Mouse (Mus musculus): ENCODE measurements at regions not wholly inside any gene's neighbourhood (a gene's known extent, or its start where the extent isn't known, plus 50 kb on each side); places are given as distances from the start of the nearest gene placed in this dataset.

DNA sequence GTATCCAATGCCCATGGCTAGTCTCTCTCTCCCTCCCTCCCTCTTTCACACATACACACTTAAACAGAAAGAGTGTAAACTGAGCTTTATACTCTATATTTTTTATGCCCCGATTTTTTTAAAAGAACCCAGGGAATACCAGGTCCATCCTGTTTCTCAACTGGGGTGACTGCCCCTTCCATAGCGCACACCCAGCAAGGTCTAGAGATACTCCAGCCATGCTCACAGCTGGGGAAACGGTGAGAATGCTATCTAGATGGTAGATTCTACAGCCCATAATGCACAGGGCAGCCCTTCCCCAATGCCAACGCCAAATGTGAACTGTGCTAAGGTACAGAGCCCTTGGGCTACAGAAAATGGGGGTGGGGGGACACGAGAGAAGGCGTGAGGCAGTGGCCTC lies 51.2 kb upstream of the Tln2 start:
- H3K4me2 ChIP-seq (ENCODE audit: low read length) = no peak overlapping the region
- no peak overlapping the region for H3K9ac ChIP-seq (ENCODE audit: low read length)
- ATAC-seq (ENCODE audit: insufficient number of reproducible peaks, insufficient read depth, low FRiP score, low read depth) = no peak
- WGBS = 91% methylated on average over 6 of the region's 6 CpGs
- H3K27me3 ChIP-seq (ENCODE audit: control insufficient read depth, insufficient read depth, low read length) = no peaks in the 10 kb centered on the region
- H3K4me1 ChIP-seq (ENCODE audit: control insufficient read depth in 2 of 2, insufficient read depth in 2 of 2, low read length in 2 of 2) = peaks cover 11 to 24% of the 10 kb centered on the region in 2 experiments
- H3K36me3 ChIP-seq (ENCODE audit: control insufficient read depth, insufficient read depth, low read length) = no peaks in the 10 kb centered on the region
- H3K9me3 ChIP-seq (ENCODE audit: control insufficient read depth, low read length) = no peaks in the 10 kb centered on the region
- H3K27ac ChIP-seq (replicated peaks in 1 of 2; ENCODE audit: control insufficient read depth in 1 of 2, insufficient read depth in 1 of 2, low read depth in 2 of 2, low read length in 2 of 2) = no peak overlapping the region
- no peak overlapping the region for H3K4me3 ChIP-seq (ENCODE audit: control insufficient read depth in 1 of 2, insufficient read depth in 1 of 2, low read depth in 1 of 2, low read length in 2 of 2)

DNA sequence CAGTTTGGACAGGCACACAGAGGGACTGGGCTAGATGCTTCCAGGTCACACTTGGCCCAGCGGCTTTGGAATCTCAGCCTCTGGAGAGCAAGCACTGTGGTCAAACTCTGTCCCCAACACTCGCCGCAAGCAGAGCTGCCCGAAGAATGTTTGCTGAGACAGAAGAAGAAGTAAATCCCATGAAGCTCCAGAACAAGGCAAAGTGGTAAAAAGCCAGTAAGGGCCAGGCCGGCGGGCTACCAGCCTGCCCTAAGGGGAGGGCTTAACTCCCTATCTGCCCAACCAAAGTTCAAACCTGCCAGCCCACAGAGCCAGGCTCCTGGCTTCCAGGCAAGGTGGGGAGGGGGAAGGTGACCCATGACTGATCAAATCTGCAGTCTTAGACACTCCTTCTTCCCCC lies 52.2 kb upstream of the Tln2 start:
- H3K9ac ChIP-seq (ENCODE audit: low read length) = no peak overlapping the region
- ATAC-seq (ENCODE audit: insufficient number of reproducible peaks, insufficient read depth, low FRiP score, low read depth) = no peak
- H3K27ac ChIP-seq (replicated peaks in 1 of 2; ENCODE audit: control insufficient read depth in 1 of 2, insufficient read depth in 1 of 2, low read depth in 2 of 2, low read length in 2 of 2) = no peak overlapping the region
- H3K9me3 ChIP-seq (ENCODE audit: control insufficient read depth, low read length) = no peaks in the 10 kb centered on the region
- no peak overlapping the region for H3K4me3 ChIP-seq (ENCODE audit: control insufficient read depth in 1 of 2, insufficient read depth in 1 of 2, low read depth in 1 of 2, low read length in 2 of 2)
- peaks cover 8 to 19% of the 10 kb centered on the region in 2 experiments for H3K4me1 ChIP-seq (ENCODE audit: control insufficient read depth in 2 of 2, insufficient read depth in 2 of 2, low read length in 2 of 2)
- H3K36me3 ChIP-seq (ENCODE audit: control insufficient read depth, insufficient read depth, low read length) = no peaks in the 10 kb centered on the region
- no peaks in the 10 kb centered on the region for H3K27me3 ChIP-seq (ENCODE audit: control insufficient read depth, insufficient read depth, low read length)
- no peak overlapping the region for H3K4me2 ChIP-seq (ENCODE audit: low read length)
- WGBS = 87% methylated on average over 6 of the region's 6 CpGs

DNA sequence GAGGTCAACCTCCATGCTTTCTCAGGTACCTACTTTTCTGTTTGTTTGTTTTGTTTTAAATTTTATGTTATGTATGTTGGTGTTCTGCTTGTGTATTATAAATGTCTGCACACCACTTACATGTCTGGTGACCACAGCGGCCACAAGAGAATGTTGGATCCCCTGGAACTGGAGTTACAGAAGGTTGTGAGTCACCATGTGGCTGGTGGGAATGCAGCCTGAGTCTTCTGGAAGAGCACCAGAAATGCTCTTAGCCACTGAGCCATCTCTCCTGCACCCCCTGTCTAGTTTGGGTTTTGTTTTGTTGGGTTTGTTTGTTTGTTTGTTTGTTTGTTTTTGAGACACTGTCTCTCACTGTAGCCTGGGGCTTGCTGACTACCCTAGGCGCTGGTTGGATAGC lies 52.6 kb upstream of the Tln2 start:
- no peak for ATAC-seq (ENCODE audit: insufficient number of reproducible peaks, insufficient read depth, low FRiP score, low read depth)
- H3K4me3 ChIP-seq (ENCODE audit: control insufficient read depth in 1 of 2, insufficient read depth in 1 of 2, low read depth in 1 of 2, low read length in 2 of 2) = no peak overlapping the region
- peaks cover 8 to 21% of the 10 kb centered on the region in 2 experiments for H3K4me1 ChIP-seq (ENCODE audit: control insufficient read depth in 2 of 2, insufficient read depth in 2 of 2, low read length in 2 of 2)
- H3K9me3 ChIP-seq (ENCODE audit: control insufficient read depth, low read length) = no peaks in the 10 kb centered on the region
- no peak overlapping the region for H3K4me2 ChIP-seq (ENCODE audit: low read length)
- no peaks in the 10 kb centered on the region for H3K27me3 ChIP-seq (ENCODE audit: control insufficient read depth, insufficient read depth, low read length)
- no peak overlapping the region for H3K27ac ChIP-seq (replicated peaks in 1 of 2; ENCODE audit: control insufficient read depth in 1 of 2, insufficient read depth in 1 of 2, low read depth in 2 of 2, low read length in 2 of 2)
- H3K36me3 ChIP-seq (ENCODE audit: control insufficient read depth, insufficient read depth, low read length) = no peaks in the 10 kb centered on the region
- 92% methylated on average over 2 of the region's 2 CpGs for WGBS
- no peak overlapping the region for H3K9ac ChIP-seq (ENCODE audit: low read length)

DNA sequence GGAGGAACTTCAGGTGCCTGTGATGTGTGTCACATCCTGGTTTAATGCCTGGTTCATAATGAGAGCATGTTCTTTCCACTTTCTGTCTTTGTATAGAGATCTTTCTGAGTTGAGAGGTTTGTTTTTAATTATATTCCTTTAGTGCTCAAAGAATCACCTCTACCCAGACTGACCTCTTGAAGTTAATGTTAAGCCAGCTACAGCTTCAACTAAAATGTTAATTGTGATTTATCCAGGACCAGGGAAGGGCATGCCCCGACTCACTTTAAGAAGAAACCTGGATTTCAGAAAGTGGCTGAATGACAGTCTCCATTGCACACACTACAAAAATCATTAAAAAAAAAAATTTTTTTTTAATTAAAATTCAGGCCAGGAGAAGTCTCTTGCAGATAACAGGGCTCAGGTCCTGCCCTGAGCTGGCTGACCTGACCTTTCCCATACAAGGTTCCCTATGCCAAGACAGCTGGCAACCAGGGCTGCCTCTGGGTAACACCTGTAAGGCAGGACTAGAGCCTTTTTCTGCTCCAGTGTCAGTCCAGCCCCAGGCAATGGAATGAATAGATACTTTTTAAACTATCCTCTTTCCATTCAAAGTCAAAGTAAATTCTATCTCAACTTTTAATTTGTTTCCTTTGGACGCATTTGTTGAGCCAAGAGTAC lies 54.7 kb upstream of the Tln2 start:
- no peak for ATAC-seq (ENCODE audit: insufficient number of reproducible peaks, insufficient read depth, low FRiP score, low read depth)
- Histone ChIP-seq H3K36me3 (ENCODE audit: control insufficient read depth, insufficient read depth, low read length) (no peaks in the 10 kb centered on the region), H3K9ac (ENCODE audit: low read length) (no peak overlapping the region), H3K4me3 (ENCODE audit: control insufficient read depth in 1 of 2, insufficient read depth in 1 of 2, low read depth in 1 of 2, low read length in 2 of 2) (no peak overlapping the region), H3K27ac (replicated peaks in 1 of 2; ENCODE audit: control insufficient read depth in 1 of 2, insufficient read depth in 1 of 2, low read depth in 2 of 2, low read length in 2 of 2) (no peak overlapping the region), H3K27me3 (ENCODE audit: control insufficient read depth, insufficient read depth, low read length) (no peaks in the 10 kb centered on the region), H3K4me1 (ENCODE audit: control insufficient read depth in 2 of 2, insufficient read depth in 2 of 2, low read length in 2 of 2) (peaks cover 7 to 19% of the 10 kb centered on the region in 2 experiments), H3K4me2 (ENCODE audit: low read length) (no peak overlapping the region), H3K9me3 (ENCODE audit: control insufficient read depth, low read length) (no peaks in the 10 kb centered on the region)
- 83% methylated on average over 2 of the region's 2 CpGs for WGBS

DNA sequence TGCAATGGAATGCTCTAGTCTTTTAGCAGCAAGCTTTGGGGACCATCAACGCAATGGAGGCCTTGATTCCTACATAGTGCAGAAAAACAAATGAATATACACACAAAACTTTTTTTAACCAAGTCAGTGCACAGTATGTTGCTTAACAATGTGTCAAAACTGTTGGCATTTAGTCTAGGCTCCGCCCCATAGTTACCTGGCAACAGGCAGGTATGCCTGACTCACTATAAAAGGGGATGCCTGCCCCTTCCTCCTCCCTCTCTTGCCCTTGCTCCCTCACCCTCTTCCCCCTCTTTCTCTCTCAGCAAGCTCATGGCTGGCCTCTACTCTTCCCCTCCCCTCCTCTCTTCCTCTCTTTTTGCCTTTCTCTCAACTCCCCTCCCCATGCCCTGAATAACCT lies 56.7 kb upstream of the Tln2 start:
- H3K9ac ChIP-seq (ENCODE audit: low read length) = no peak overlapping the region
- H3K9me3 ChIP-seq (ENCODE audit: control insufficient read depth, low read length) = no peaks in the 10 kb centered on the region
- H3K27ac ChIP-seq (replicated peaks in 1 of 2; ENCODE audit: control insufficient read depth in 1 of 2, insufficient read depth in 1 of 2, low read depth in 2 of 2, low read length in 2 of 2) = no peak overlapping the region
- no peaks in the 10 kb centered on the region for H3K27me3 ChIP-seq (ENCODE audit: control insufficient read depth, insufficient read depth, low read length)
- H3K4me3 ChIP-seq (ENCODE audit: control insufficient read depth in 1 of 2, insufficient read depth in 1 of 2, low read depth in 1 of 2, low read length in 2 of 2) = no peak overlapping the region
- ATAC-seq (ENCODE audit: insufficient number of reproducible peaks, insufficient read depth, low FRiP score, low read depth) = no peak
- H3K4me1 ChIP-seq (ENCODE audit: control insufficient read depth in 2 of 2, insufficient read depth in 2 of 2, low read length in 2 of 2) = peaks cover 7 to 19% of the 10 kb centered on the region in 2 experiments
- H3K36me3 ChIP-seq (ENCODE audit: control insufficient read depth, insufficient read depth, low read length) = no peaks in the 10 kb centered on the region
- no peak overlapping the region for H3K4me2 ChIP-seq (ENCODE audit: low read length)
- 86% methylated on average over 2 of the region's 2 CpGs for WGBS

DNA sequence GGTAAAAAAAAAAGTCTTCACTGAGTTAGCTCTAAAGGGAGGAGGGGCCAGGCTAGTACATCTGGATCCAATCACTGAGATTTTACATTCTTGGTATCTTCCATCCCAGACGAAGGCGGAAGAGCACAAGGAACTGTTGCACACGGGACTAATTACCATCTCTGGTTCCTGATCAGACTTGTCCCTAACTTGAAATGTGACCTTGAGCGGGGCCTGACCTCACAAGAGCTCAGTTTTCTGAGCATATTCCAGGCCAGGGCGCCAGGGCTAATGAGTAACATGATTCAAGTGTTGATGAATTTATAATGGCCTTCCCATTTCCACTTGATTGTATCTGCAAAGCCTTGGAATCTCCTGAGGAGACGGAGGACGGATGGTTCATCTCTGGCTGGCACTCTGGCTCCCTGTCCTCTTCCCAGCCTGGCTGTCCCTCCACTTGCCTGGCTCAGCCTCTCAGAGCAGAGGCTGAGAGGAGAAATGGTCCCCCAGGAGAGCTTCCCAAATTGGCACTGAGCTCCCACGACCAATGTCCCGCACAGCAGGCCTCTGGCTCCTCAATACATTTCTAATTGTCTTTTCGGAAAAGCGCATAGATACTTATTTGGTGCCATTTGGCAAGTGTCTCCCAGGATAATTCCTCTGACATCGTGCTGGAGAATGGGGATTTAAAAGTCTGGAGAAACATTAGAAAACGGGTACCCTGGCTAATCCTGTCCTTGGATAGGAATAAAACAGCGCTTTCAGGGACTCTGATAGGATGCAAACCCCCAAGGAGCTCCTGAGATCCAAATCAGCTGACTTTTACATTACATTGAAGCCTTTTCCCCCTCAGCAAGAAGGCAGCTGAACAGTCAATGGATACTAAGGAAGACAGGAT lies 58.1 kb upstream of the Tln2 start:
- 53% methylated on average over 14 of the region's 14 CpGs for WGBS

DNA sequence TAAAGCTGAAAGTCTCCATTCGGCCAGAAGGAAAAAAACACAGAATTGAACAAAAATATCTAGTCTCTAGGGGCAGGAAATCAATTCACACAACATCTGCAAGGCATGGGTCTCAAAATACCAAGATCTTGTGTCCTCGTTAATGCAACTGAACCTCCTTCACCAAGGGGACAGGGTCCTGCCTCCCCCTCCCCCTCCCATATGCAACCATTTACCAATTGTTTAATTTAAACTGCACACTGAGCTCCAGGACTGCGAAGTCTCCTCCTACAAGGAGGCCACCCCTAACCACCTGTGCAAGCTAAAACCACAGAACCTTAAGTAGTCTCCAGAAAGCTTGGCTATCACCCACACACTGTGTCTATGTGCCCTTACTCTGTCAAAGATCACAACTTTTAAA lies 61.4 kb upstream of the Tln2 start:
- H3K4me3 ChIP-seq (ENCODE audit: control insufficient read depth in 1 of 2, insufficient read depth in 1 of 2, low read depth in 1 of 2, low read length in 2 of 2) = no peak overlapping the region
- peaks cover 8 to 18% of the 10 kb centered on the region in 2 experiments for H3K4me1 ChIP-seq (ENCODE audit: control insufficient read depth in 2 of 2, insufficient read depth in 2 of 2, low read length in 2 of 2)
- ATAC-seq (ENCODE audit: insufficient number of reproducible peaks, insufficient read depth, low FRiP score, low read depth) = no peak
- no peak overlapping the region for H3K27ac ChIP-seq (replicated peaks in 1 of 2; ENCODE audit: control insufficient read depth in 1 of 2, insufficient read depth in 1 of 2, low read depth in 2 of 2, low read length in 2 of 2)
- no peaks in the 10 kb centered on the region for H3K9me3 ChIP-seq (ENCODE audit: control insufficient read depth, low read length)
- no peak overlapping the region for H3K9ac ChIP-seq (ENCODE audit: low read length)
- H3K4me2 ChIP-seq (ENCODE audit: low read length) = no peak overlapping the region
- WGBS = 81% methylated on average over 3 of the region's 3 CpGs
- no peaks in the 10 kb centered on the region for H3K27me3 ChIP-seq (ENCODE audit: control insufficient read depth, insufficient read depth, low read length)
- no peaks in the 10 kb centered on the region for H3K36me3 ChIP-seq (ENCODE audit: control insufficient read depth, insufficient read depth, low read length)

More for the DNA sequence above, 58.1 kb upstream of the Tln2 start:
- Histone ChIP-seq H3K27me3 (ENCODE audit: control insufficient read depth, insufficient read depth, low read length) (no peaks in the 10 kb centered on the region), H3K9me3 (ENCODE audit: control insufficient read depth, low read length) (no peaks in the 10 kb centered on the region), H3K4me1 (ENCODE audit: control insufficient read depth in 2 of 2, insufficient read depth in 2 of 2, low read length in 2 of 2) (peaks cover 7 to 19% of the 10 kb centered on the region in 2 experiments), H3K4me2 (ENCODE audit: low read length) (no peak overlapping the region), H3K9ac (ENCODE audit: low read length) (no peak overlapping the region), H3K36me3 (ENCODE audit: control insufficient read depth, insufficient read depth, low read length) (no peaks in the 10 kb centered on the region), H3K4me3 (ENCODE audit: control insufficient read depth in 1 of 2, insufficient read depth in 1 of 2, low read depth in 1 of 2, low read length in 2 of 2) (no peak overlapping the region), H3K27ac (replicated peaks in 1 of 2; ENCODE audit: control insufficient read depth in 1 of 2, insufficient read depth in 1 of 2, low read depth in 2 of 2, low read length in 2 of 2) (no peak overlapping the region)
- ATAC-seq (ENCODE audit: insufficient number of reproducible peaks, insufficient read depth, low FRiP score, low read depth) = no peak
